Mouse (Mus musculus) CH12.LX (cell line): ENCODE results near the gene Hmga1b. TPM values are rescaled to one million over a fixed set of nuclear protein-coding genes. Genes with fewer than 3 reads are reported as not detected.
"Not testable (repeated sequence)": the region's sequence is repeated elsewhere in the genome, so short reads cannot be mapped to it uniquely, and the experiment has no call there.

ENCODE experiments used
- DNase-seq: peaks from one replicate; pipeline ENCODE4 v3.0.0-alpha.2; 2013; ENCODE audit errors: extremely low read depth
- H3K27ac ChIP-seq: 2 replicates; pipeline ENCODE4 v1.5.1; 2012; ENCODE audit warnings: low read depth, mild to moderate bottlenecking, control low read depth, moderate library complexity; ENCODE audit not compliant: insufficient read depth
- H3K27me3 ChIP-seq: replicated peaks from 2 replicates; pipeline ENCODE3; 2012; ENCODE audit warnings: inconsistent platforms
- H3K36me3 ChIP-seq, 2 experiments: replicated peaks in 1 of 2; 2 replicates each; pipeline versions ENCODE3 to v1.6.1; 2012; ENCODE audit warnings: inconsistent platforms in 1 of 2, low read length in 1 of 2, mild to moderate bottlenecking in 1 of 2, mixed read lengths in 1 of 2, moderate library complexity in 1 of 2; ENCODE audit not compliant: control insufficient read depth in 1 of 2, insufficient read depth in 1 of 2
- H3K4me1 ChIP-seq, 2 experiments: 2 replicates each; pipeline ENCODE4 v1.6.1; 2012; ENCODE audit warnings: inconsistent platforms in 1 of 2, moderate library complexity in 1 of 2; ENCODE audit not compliant: insufficient read depth in 2 of 2, control insufficient read depth in 1 of 2
- H3K4me2 ChIP-seq: 2 replicates; pipeline ENCODE4 v1.6.1; 2012; ENCODE audit warnings: low read depth, mild to moderate bottlenecking, control low read depth; ENCODE audit not compliant: poor library complexity, insufficient read depth, severe bottlenecking
- H3K4me3 ChIP-seq, 3 experiments: fragments of 150-350 bp in 1 of 3; sonication (generic) in 1 of 3; replicated peaks in 1 of 3; 2 replicates each; pipeline versions ENCODE3 to v1.5.1; 2011 to 2012; ENCODE audit warnings: low read depth in 2 of 3, low read length in 2 of 3, mild to moderate bottlenecking in 2 of 3, moderate library complexity in 2 of 3, control low read depth in 1 of 3, improper control_type of control experiment in 1 of 3, inconsistent platforms in 1 of 3, mixed read lengths in 1 of 3; ENCODE audit not compliant: poor library complexity in 1 of 3
- H3K79me2 ChIP-seq: replicated peaks from 2 replicates; pipeline ENCODE4 v1.6.1; 2012; ENCODE audit warnings: mild to moderate bottlenecking, moderate library complexity; ENCODE audit not compliant: control insufficient read depth, poor library complexity, insufficient read depth, severe bottlenecking; ENCODE audit errors: extremely low read depth
- H3K9ac ChIP-seq: 2 replicates; pipeline ENCODE4 v1.6.1; 2012; ENCODE audit warnings: low read depth, mild to moderate bottlenecking, control low read depth, moderate library complexity; ENCODE audit not compliant: insufficient read depth
- H3K9me3 ChIP-seq: replicated peaks from 2 replicates; pipeline ENCODE3; 2012; ENCODE audit warnings: low read length, inconsistent platforms, mixed read lengths
- CTCF ChIP-seq, 2 experiments: IDR thresholded peaks in 1 of 2; conservative IDR thresholded peaks in 1 of 2; 2 replicates each; pipeline ENCODE4 v1.5.1; 2011 to 2012; ENCODE audit warnings: low read depth in 2 of 2, low read length in 2 of 2, improper control_type of control experiment in 1 of 2, inconsistent platforms in 1 of 2, mild to moderate bottlenecking in 1 of 2, moderate library complexity in 1 of 2
- GABPA ChIP-seq: IDR thresholded peaks from 2 replicates; pipeline ENCODE4 v1.6.1; 2012; ENCODE audit warnings: low read depth, low read length, improper control_type of control experiment, inconsistent platforms; ENCODE audit not compliant: insufficient replicate concordance
- MAFK ChIP-seq: IDR thresholded peaks from 2 replicates; pipeline ENCODE4 v1.6.1; 2011; ENCODE audit warnings: low read length, improper control_type of control experiment; ENCODE audit not compliant: insufficient replicate concordance
- MAX ChIP-seq: IDR thresholded peaks from 2 replicates; pipeline ENCODE4 v1.6.1; 2011; ENCODE audit warnings: low read length, improper control_type of control experiment
- MEF2A ChIP-seq: IDR thresholded peaks from 2 replicates; pipeline ENCODE4 v1.6.1; 2014; ENCODE audit warnings: low read depth, mild to moderate bottlenecking, inconsistent platforms, low read length, improper control_type of control experiment, borderline replicate concordance
- MYC ChIP-seq: IDR thresholded peaks from 2 replicates; pipeline ENCODE4 v1.6.1; 2011; ENCODE audit warnings: low read depth, mild to moderate bottlenecking, improper control_type of control experiment, low read length
- POLR2A ChIP-seq: IDR thresholded peaks from 2 replicates; pipeline ENCODE4 v1.6.1; 2011; ENCODE audit warnings: low read depth, mild to moderate bottlenecking, improper control_type of control experiment, low read length
- SIN3A ChIP-seq: IDR thresholded peaks from 2 replicates; pipeline ENCODE4 v1.6.1; 2012; ENCODE audit warnings: low read length, improper control_type of control experiment, inconsistent platforms
- ZC3H11A ChIP-seq: IDR thresholded peaks from 2 replicates; pipeline ENCODE4 v1.6.1; 2012; ENCODE audit warnings: low read depth, mild to moderate bottlenecking, inconsistent platforms, low read length, improper control_type of control experiment
- dilution Hi-C: fragments of 300-500 bp; cut with MboI; formaldehyde crosslinking; loops from 2 replicates; pipeline ENCODE4 v1.14.3; 2020; ENCODE audit warnings: low sequenced_read_pairs; ENCODE audit not compliant: extremely low pct_unique_long_range_greater_than_20kb, extremely low pct_ligation_motif_present
- in situ Hi-C: fragments of 300-500 bp; cut with MboI; formaldehyde crosslinking; loops from 3 replicates; pipeline ENCODE4 v1.14.3; 2019; ENCODE audit warnings: low sequenced_read_pairs, low pct_ligation_motif_present, low pct_unique_long_range_greater_than_20kb, mixed read lengths
- polyA plus RNA-seq: library from polyadenylated mRNA; unstranded; fragments of >175 nt; gene quantifications from 2 replicates; pipeline ENCODE4 v1.2.1, GENCODE M21; 2012; ENCODE audit warnings: low read depth; ENCODE audit not compliant: insufficient read length
- total RNA-seq, 2 experiments: library from RNA; depleted of rRNA; stranded (reverse); fragments of 300-350 nt in 1 of 2; fragments of >200 nt in 1 of 2; gene quantifications; 2 replicates each; pipeline ENCODE4 v1.2.3; 2012 to 2014

Hmga1b gene
- total and polyA plus RNA-seq, 3 experiments: 126 to 414 (median 167) TPM

GRCm38 (mm10) chr11:120785145-120785544 lies 22.6 kb downstream of the Hmga1b start:
- Histone ChIP-seq H3K9ac (peak overlapping the region; percentile 77), H3K4me1 (peaks cover 10 to 30% of the 10 kb centered on the region in 2 experiments), H3K4me3 (peak overlapping the region; percentile 79 to 91 (median 84)), H3K9me3 (no peaks in the 10 kb centered on the region), H3K79me2 (peaks cover 13% of the 10 kb centered on the region), H3K27me3 (no peaks in the 10 kb centered on the region), H3K27ac (peak overlapping the region; percentile 2; the same call in 1 of the 2 replicates), H3K4me2 (peak overlapping the region; percentile 52), H3K36me3 (peaks cover 54 to 72% of the 10 kb centered on the region in 2 experiments)
- DNase-seq: no peak
- 0 out of 2 replicates have a peak, but pooled peaks have one; percentile 23 for TF ChIP-seq SIN3A
- TF ChIP-seq MAFK: no peak
- 0 out of 2 replicates have a peak, but pooled peaks have one; percentile 46 for TF ChIP-seq MYC
- TF ChIP-seq MAX: peak; percentile 42; the same call in 1 of the 2 replicates
- in situ Hi-C loops: no loop called here
- dilution Hi-C loops: no loop called here

DNA sequence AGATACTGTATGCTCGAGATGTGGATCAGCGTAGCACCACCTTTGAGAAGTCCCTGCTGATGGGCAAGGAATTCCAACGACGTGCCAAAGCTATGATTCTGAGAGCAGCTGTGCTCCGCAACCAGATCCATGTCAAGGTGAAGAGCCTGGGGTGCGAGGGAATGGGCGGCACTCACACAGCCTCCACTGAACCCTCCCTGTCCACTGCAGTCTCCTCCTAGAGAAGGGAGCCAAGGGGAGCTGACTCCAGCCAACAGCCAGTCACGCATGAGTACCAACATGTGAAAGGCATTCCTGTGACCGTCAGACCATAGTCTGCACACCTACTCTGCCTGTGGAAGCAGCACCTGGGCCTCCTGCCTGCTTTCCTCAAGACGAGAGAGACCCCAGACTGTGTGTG lies 25.9 kb downstream of the Hmga1b start:
- H3K9ac ChIP-seq, H3K27me3 ChIP-seq, H3K4me3 ChIP-seq, H3K27ac ChIP-seq, dilution Hi-C loops, DNase-seq, H3K4me2 ChIP-seq, in situ Hi-C loops, H3K9me3 ChIP-seq: not testable (repeated sequence)
- H3K4me1 ChIP-seq: peaks cover 7 to 25% of the 10 kb centered on the region in 2 experiments
- H3K36me3 ChIP-seq: peaks cover 77 to 81% of the 10 kb centered on the region in 2 experiments
- peaks cover 13% of the 10 kb centered on the region for H3K79me2 ChIP-seq

- H3K27me3 ChIP-seq: no peaks in the 10 kb centered on the region
- no peak overlapping the region for H3K27ac ChIP-seq
- H3K9me3 ChIP-seq: no peaks in the 10 kb centered on the region
- no peak overlapping the region for H3K9ac ChIP-seq
- H3K4me2 ChIP-seq: no peak overlapping the region
- H3K36me3 ChIP-seq: peaks cover 85 to 90% of the 10 kb centered on the region in 2 experiments
- peaks cover 7 to 28% of the 10 kb centered on the region in 2 experiments; a peak in 3 of 4 replicates for H3K4me1 ChIP-seq
- dilution Hi-C loops (no loop called here), in situ Hi-C loops (no loop called here)
- TF ChIP-seq POLR2A: 0 out of 2 replicates have a peak, but pooled peaks have one; percentile 28
- no peak for TF ChIP-seq MEF2A
- peaks cover 14% of the 10 kb centered on the region for H3K79me2 ChIP-seq
- no peak overlapping the region for H3K4me3 ChIP-seq
- no peak for DNase-seq
Observed at GRCm38 (mm10) chr11:120789355-120789754, 26.8 kb downstream of the Hmga1b start.

DNA sequence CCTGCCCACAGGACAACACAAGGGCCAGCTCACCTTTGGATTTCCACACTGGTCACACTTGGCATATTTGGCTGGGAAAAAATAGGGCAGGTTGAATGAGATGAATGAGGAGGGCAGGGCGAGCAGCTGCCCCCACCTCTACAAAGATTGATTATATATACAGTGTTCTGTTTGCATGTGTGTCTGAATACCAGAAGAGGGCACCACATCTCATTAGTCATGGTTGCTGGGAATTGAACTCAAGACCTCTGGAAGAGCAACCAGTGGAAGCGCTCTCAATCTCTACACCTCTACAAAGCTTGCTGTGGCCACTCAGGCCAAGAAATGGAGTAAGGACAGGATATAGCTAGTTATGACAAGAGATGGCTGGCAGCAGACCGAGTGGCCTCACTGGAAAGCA lies 27.2 kb downstream of the Hmga1b start:
- Histone ChIP-seq H3K27ac (no peak overlapping the region), H3K4me1 (peaks cover 10 to 32% of the 10 kb centered on the region in 2 experiments), H3K9me3 (no peaks in the 10 kb centered on the region), H3K9ac (no peak overlapping the region), H3K4me3 (no peak overlapping the region), H3K79me2 (peaks cover 17% of the 10 kb centered on the region), H3K27me3 (no peaks in the 10 kb centered on the region), H3K4me2 (no peak overlapping the region), H3K36me3 (peaks cover 85 to 95% of the 10 kb centered on the region in 2 experiments)
- in situ Hi-C loops (no loop called here), dilution Hi-C loops (no loop called here)
- DNase-seq: no peak
- TF ChIP-seq GABPA (no peak), CTCF (conservative IDR thresholded peaks at IDR 0.05 in 1 of 2, IDR thresholded peaks at IDR 0.05 in 1 of 2; ENCODE audit: low read depth in 2 of 2, low read length in 2 of 2) (peak in 1 of 2 experiments; percentile 28; a peak in 2 of 4 replicates), MYC (no peak), POLR2A (peak; percentile 4; the same call in 1 of the 2 replicates), ZC3H11A (no peak)
